Mouse (Mus musculus) midbrain, embryonic 14.5 days (tissue): ENCODE data around the gene Lpin2. TPM values are rescaled to one million over a fixed set of nuclear protein-coding genes. Genes with fewer than 3 reads are reported as not detected.

Experiments used
- ATAC-seq: fragments of 200-750 bp; cut with Nextera tagmentation; 2 replicates; pipeline ENCODE4 v1.8.0; 2017; ENCODE audit warnings: moderate number of reproducible peaks, moderate library complexity; ENCODE audit not compliant: low FRiP score, low TSS enrichment
- DNase-seq: peaks from one replicate; pipeline ENCODE4 v3.0.0-alpha.2; 2015
- H3K27ac ChIP-seq: fragments of 300-500 bp; sonication (generic); replicated peaks from 2 replicates; pipeline ENCODE4 v1.5.1; 2014; ENCODE audit warnings: mild to moderate bottlenecking, low read depth, low read length, moderate library complexity
- H3K27me3 ChIP-seq: fragments of 300-500 bp; sonication (generic); 2 replicates; pipeline ENCODE4 v1.6.1; 2014; ENCODE audit warnings: low read length, control low read depth, mixed read lengths; ENCODE audit not compliant: control insufficient read depth, insufficient read depth
- H3K36me3 ChIP-seq: fragments of 300-500 bp; sonication (generic); 2 replicates; pipeline ENCODE4 v1.6.1; 2014; ENCODE audit warnings: low read length, control low read depth; ENCODE audit not compliant: control insufficient read depth, insufficient read depth
- H3K4me1 ChIP-seq: fragments of 300-500 bp; sonication (generic); 2 replicates; pipeline ENCODE4 v1.6.1; 2014; ENCODE audit warnings: mild to moderate bottlenecking, antibody characterized with exemption, low read length, control low read depth; ENCODE audit not compliant: control insufficient read depth, insufficient read depth
- H3K4me2 ChIP-seq: fragments of 300-500 bp; sonication (generic); 2 replicates; pipeline ENCODE4 v1.6.1; 2014; ENCODE audit warnings: mild to moderate bottlenecking, low read length, moderate library complexity
- H3K4me3 ChIP-seq: fragments of 300-500 bp; sonication (generic); replicated peaks from 2 replicates; pipeline ENCODE4 v1.5.1; 2014; ENCODE audit warnings: low read depth, low read length
- H3K9ac ChIP-seq: fragments of 300-500 bp; sonication (generic); replicated peaks from 2 replicates; pipeline ENCODE4 v1.6.1; 2014; ENCODE audit warnings: mild to moderate bottlenecking, low read length, moderate library complexity
- H3K9me3 ChIP-seq: fragments of 300-500 bp; sonication (generic); 2 replicates; pipeline ENCODE4 v1.6.1; 2016; ENCODE audit warnings: low read length, control low read depth, mixed read lengths; ENCODE audit not compliant: control insufficient read depth
- WGBS: fragments of 180-500 bp; shearing (Covaris S2); extraction: QIAGEN DNeasy Blood & Tissue Kit; methylation state at CpG from one replicate; pipeline ENCODE4 v1.1.7; 2014; 5-methylcytosine and 5-hydroxymethylcytosine counted together
- polyA plus RNA-seq: library from polyadenylated mRNA; unstranded; fragments of >200 nt; fragmentation: Nextera tagmentation; extraction: Ambion mirVana; gene quantifications from 2 replicates; pipeline ENCODE4 v1.2.1, GENCODE M21; 2014

Lpin2 gene
- polyA plus RNA-seq, 1 experiment from 2014 or later = 42.9 TPM

- Histone ChIP-seq H3K36me3 (no peaks in the 10 kb centered on the region), H3K4me3 (no peak overlapping the region), H3K27me3 (no peaks in the 10 kb centered on the region), H3K9ac (no peak overlapping the region), H3K27ac (no peak overlapping the region), H3K4me2 (no peak overlapping the region), H3K9me3 (no peaks in the 10 kb centered on the region), H3K4me1 (0 out of 2 replicates have a peak, but pooled peaks cover 4% of the 10 kb centered on the region)
- WGBS = 85% methylated on average over 4 of the region's 4 CpGs
- ATAC-seq = no peak
- DNase-seq = no peak
These were observed 39.2 kb upstream of the Lpin2 start for GRCm38 (mm10) chr17:71143155-71143554.

- Histone ChIP-seq H3K9ac (no peak overlapping the region), H3K36me3 (no peaks in the 10 kb centered on the region), H3K27ac (no peak overlapping the region), H3K4me1 (no peaks in the 10 kb centered on the region), H3K4me2 (no peak overlapping the region), H3K4me3 (no peak overlapping the region), H3K27me3 (no peaks in the 10 kb centered on the region), H3K9me3 (0 out of 2 replicates have a peak, but pooled peaks cover 3% of the 10 kb centered on the region)
- DNase-seq = no peak
- no peak for ATAC-seq
- 91% methylated on average over 19 of the region's 19 CpGs for WGBS
These were observed 37.8 kb upstream of the Lpin2 start for GRCm38 (mm10) chr17:71144322-71145116.

- H3K27me3 ChIP-seq = no peaks in the 10 kb centered on the region
- H3K36me3 ChIP-seq = no peaks in the 10 kb centered on the region
- H3K4me1 ChIP-seq = no peaks in the 10 kb centered on the region
- no peak overlapping the region for H3K27ac ChIP-seq
- no peak overlapping the region for H3K9ac ChIP-seq
- WGBS = 92% methylated on average over 1 of the region's 1 CpGs
- ATAC-seq (no peak), DNase-seq (no peak)
- H3K4me3 ChIP-seq = no peak overlapping the region
- H3K9me3 ChIP-seq = 0 out of 2 replicates have a peak, but pooled peaks cover 3% of the 10 kb centered on the region
- H3K4me2 ChIP-seq = no peak overlapping the region
These were observed 37.0 kb upstream of the Lpin2 start for GRCm38 (mm10) chr17:71145248-71145961.

GRCm38 (mm10) chr17:71153356-71153755 lies 29.0 kb upstream of the Lpin2 start:
- H3K4me3 ChIP-seq = no peak overlapping the region
- DNase-seq (no peak), ATAC-seq (no peak)
- H3K27me3 ChIP-seq = no peaks in the 10 kb centered on the region
- H3K4me1 ChIP-seq = no peaks in the 10 kb centered on the region
- H3K9me3 ChIP-seq = 0 out of 2 replicates have a peak, but pooled peaks cover 3% of the 10 kb centered on the region
- H3K36me3 ChIP-seq = no peaks in the 10 kb centered on the region
- no peak overlapping the region for H3K9ac ChIP-seq
- WGBS = 79% methylated on average over 4 of the region's 4 CpGs
- no peak overlapping the region for H3K27ac ChIP-seq
- no peak overlapping the region for H3K4me2 ChIP-seq

- no peak overlapping the region for H3K4me2 ChIP-seq
- ATAC-seq (no peak), DNase-seq (no peak)
- H3K36me3 ChIP-seq = no peaks in the 10 kb centered on the region
- 0 out of 2 replicates have a peak, but pooled peaks cover 4% of the 10 kb centered on the region for H3K4me1 ChIP-seq
- no peaks in the 10 kb centered on the region for H3K27me3 ChIP-seq
- no peak overlapping the region for H3K27ac ChIP-seq
- no peak overlapping the region for H3K4me3 ChIP-seq
- WGBS = 74% methylated on average over 1 of the region's 1 CpGs
- no peaks in the 10 kb centered on the region for H3K9me3 ChIP-seq
- H3K9ac ChIP-seq = no peak overlapping the region
These were observed 27.1 kb upstream of the Lpin2 start for GRCm38 (mm10) chr17:71155271-71155670.

GRCm38 (mm10) chr17:71159152-71159567 lies 23.2 kb upstream of the Lpin2 start:
- Histone ChIP-seq H3K9ac (no peak overlapping the region), H3K4me2 (no peak overlapping the region), H3K27ac (no peak overlapping the region), H3K27me3 (no peaks in the 10 kb centered on the region), H3K9me3 (no peaks in the 10 kb centered on the region), H3K4me3 (no peak overlapping the region), H3K36me3 (no peaks in the 10 kb centered on the region), H3K4me1 (0 out of 2 replicates have a peak, but pooled peaks cover 4% of the 10 kb centered on the region)
- WGBS = 22% methylated on average over 4 of the region's 4 CpGs
- DNase-seq (no peak), ATAC-seq (no peak)

GRCm38 (mm10) chr17:71159720-71160119 lies 22.6 kb upstream of the Lpin2 start:
- Histone ChIP-seq H3K27me3 (no peaks in the 10 kb centered on the region), H3K4me1 (0 out of 2 replicates have a peak, but pooled peaks cover 4% of the 10 kb centered on the region), H3K9ac (no peak overlapping the region), H3K9me3 (no peaks in the 10 kb centered on the region), H3K27ac (no peak overlapping the region), H3K36me3 (no peaks in the 10 kb centered on the region), H3K4me3 (no peak overlapping the region), H3K4me2 (no peak overlapping the region)
- DNase-seq = no peak
- 69% methylated on average over 8 of the region's 8 CpGs for WGBS
- ATAC-seq = no peak

- no peak overlapping the region for H3K9ac ChIP-seq
- 98% methylated on average over 8 of the region's 8 CpGs for WGBS
- ATAC-seq (no peak), DNase-seq (no peak)
- no peak overlapping the region for H3K4me3 ChIP-seq
- H3K4me1 ChIP-seq = 0 out of 2 replicates have a peak, but pooled peaks cover 4% of the 10 kb centered on the region
- no peaks in the 10 kb centered on the region for H3K27me3 ChIP-seq
- no peak overlapping the region for H3K4me2 ChIP-seq
- no peaks in the 10 kb centered on the region for H3K9me3 ChIP-seq
- no peak overlapping the region for H3K27ac ChIP-seq
- H3K36me3 ChIP-seq = no peaks in the 10 kb centered on the region
These were observed 21.9 kb upstream of the Lpin2 start for GRCm38 (mm10) chr17:71160244-71160995.
